Mouse (Mus musculus) E14TG2a.4 (cell line): Measurements from ENCODE around the gene Tmub2.

Source experiments
- CTCF ChIP-seq: conservative IDR thresholded peaks from 2 replicates; pipeline ENCODE4 v1.5.1; 2014; ENCODE audit warnings: low read length
- NANOG ChIP-seq: IDR thresholded peaks from 2 replicates; pipeline ENCODE4 v1.6.1; 2014; ENCODE audit warnings: borderline replicate concordance, low read length, mixed read lengths

- TF ChIP-seq CTCF (peak; percentile 55), NANOG (no peak)
Measured at GRCm38 (mm10) chr11:102267480-102267879, 17.3 kb upstream of the Tmub2 start.
